Mouse (Mus musculus) limb, embryonic 15.5 days (tissue): ENCODE data around the gene Trp53i13. TPM values are rescaled to one million over a fixed set of nuclear protein-coding genes. Genes with fewer than 3 reads are reported as not detected.

Experiments used
- ATAC-seq: fragments of 200-750 bp; cut with Nextera tagmentation; 2 replicates; pipeline ENCODE4 v1.8.0; 2017; ENCODE audit warnings: low read depth, moderate TSS enrichment; ENCODE audit not compliant: insufficient number of reproducible peaks, low FRiP score, low TSS enrichment
- H3K27ac ChIP-seq: fragments of 300-500 bp; sonication (generic); 2 replicates; pipeline ENCODE4 v1.5.1; 2015; ENCODE audit warnings: moderate library complexity, mild to moderate bottlenecking, inconsistent platforms
- H3K27me3 ChIP-seq: fragments of 300-500 bp; sonication (generic); 2 replicates; pipeline ENCODE4 v1.6.1; 2015; ENCODE audit warnings: inconsistent platforms
- H3K36me3 ChIP-seq: fragments of 300-500 bp; sonication (generic); 2 replicates; pipeline ENCODE4 v1.6.1; 2015; ENCODE audit warnings: inconsistent platforms
- H3K4me1 ChIP-seq: fragments of 300-500 bp; sonication (generic); 2 replicates; pipeline ENCODE4 v1.6.1; 2015; ENCODE audit warnings: inconsistent platforms
- H3K4me2 ChIP-seq: fragments of 300-500 bp; sonication (generic); 2 replicates; pipeline ENCODE4 v1.6.1; 2015; ENCODE audit warnings: mild to moderate bottlenecking, inconsistent platforms
- H3K4me3 ChIP-seq: fragments of 300-500 bp; sonication (generic); 2 replicates; pipeline ENCODE4 v1.5.1; 2015; ENCODE audit warnings: mild to moderate bottlenecking, inconsistent platforms
- H3K9ac ChIP-seq: fragments of 300-500 bp; sonication (generic); 2 replicates; pipeline ENCODE4 v1.6.1; 2015; ENCODE audit warnings: inconsistent platforms
- H3K9me3 ChIP-seq: fragments of 300-500 bp; sonication (generic); 2 replicates; pipeline ENCODE4 v1.6.1; 2016; ENCODE audit warnings: inconsistent platforms
- WGBS: fragments of 180-500 bp; shearing (Covaris S2); methylation state at CpG from one replicate; pipeline ENCODE4 v1.1.7; 2015; 5-methylcytosine and 5-hydroxymethylcytosine counted together
- polyA plus RNA-seq: library from polyadenylated mRNA; unstranded; fragments of >200 nt; fragmentation: Nextera tagmentation; extraction: Ambion mirVana; gene quantifications from 2 replicates; pipeline ENCODE4 v1.2.1, GENCODE M21; 2015

Gene Trp53i13
- polyA plus RNA-seq, 1 experiment from 2014 or later: 62.5 TPM

GRCm38 (mm10) chr11:77505291-77505980 is 10.3 kb downstream of the Trp53i13 start:
- Histone ChIP-seq H3K27ac (no peak overlapping the region), H3K9ac (no peak overlapping the region), H3K9me3 (no peaks in the 10 kb centered on the region), H3K27me3 (no peaks in the 10 kb centered on the region), H3K36me3 (peaks cover 72% of the 10 kb centered on the region), H3K4me1 (peaks cover 48% of the 10 kb centered on the region), H3K4me2 (no peak overlapping the region), H3K4me3 (no peak overlapping the region)
- no peak for ATAC-seq
- WGBS: 89% methylated on average over 22 of the region's 22 CpGs

- H3K4me2 ChIP-seq: no peak overlapping the region
- peaks cover 77% of the 10 kb centered on the region for H3K36me3 ChIP-seq
- 92% methylated on average over 19 of the region's 19 CpGs for WGBS
- H3K4me3 ChIP-seq: no peak overlapping the region
- no peaks in the 10 kb centered on the region for H3K27me3 ChIP-seq
- H3K9me3 ChIP-seq: no peaks in the 10 kb centered on the region
- 0 out of 2 replicates have a peak overlapping the region, but pooled peaks have one; percentile 0 for H3K27ac ChIP-seq
- H3K9ac ChIP-seq: no peak overlapping the region
- no peak for ATAC-seq
- peaks cover 52% of the 10 kb centered on the region for H3K4me1 ChIP-seq
These were observed 11.4 kb downstream of the Trp53i13 start for GRCm38 (mm10) chr11:77504377-77504776.

GRCm38 (mm10) chr11:77503511-77503910 is 12.3 kb downstream of the Trp53i13 start:
- no peak overlapping the region for H3K9ac ChIP-seq
- no peak overlapping the region for H3K4me2 ChIP-seq
- H3K9me3 ChIP-seq: no peaks in the 10 kb centered on the region
- peaks cover 46% of the 10 kb centered on the region for H3K4me1 ChIP-seq
- no peak for ATAC-seq
- 57% methylated on average over 3 of the region's 3 CpGs for WGBS
- H3K27ac ChIP-seq: 0 out of 2 replicates have a peak overlapping the region, but pooled peaks have one; percentile 0
- no peak overlapping the region for H3K4me3 ChIP-seq
- no peaks in the 10 kb centered on the region for H3K27me3 ChIP-seq
- H3K36me3 ChIP-seq: peaks cover 75% of the 10 kb centered on the region

GRCm38 (mm10) chr11:77502481-77502880 is 13.3 kb downstream of the Trp53i13 start:
- no peaks in the 10 kb centered on the region for H3K27me3 ChIP-seq
- H3K27ac ChIP-seq: no peak overlapping the region
- H3K4me3 ChIP-seq: no peak overlapping the region
- H3K4me2 ChIP-seq: no peak overlapping the region
- ATAC-seq: no peak
- H3K9me3 ChIP-seq: no peaks in the 10 kb centered on the region
- H3K9ac ChIP-seq: no peak overlapping the region
- H3K36me3 ChIP-seq: peaks cover 73% of the 10 kb centered on the region
- peaks cover 47% of the 10 kb centered on the region for H3K4me1 ChIP-seq
- WGBS: 78% methylated on average over 6 of the region's 6 CpGs

GRCm38 (mm10) chr11:77501971-77502370 is 13.8 kb downstream of the Trp53i13 start:
- H3K27me3 ChIP-seq: no peaks in the 10 kb centered on the region
- no peak for ATAC-seq
- peaks cover 68% of the 10 kb centered on the region for H3K36me3 ChIP-seq
- H3K9ac ChIP-seq: no peak overlapping the region
- no peak overlapping the region for H3K27ac ChIP-seq
- H3K4me3 ChIP-seq: no peak overlapping the region
- WGBS: 88% methylated on average over 4 of the region's 4 CpGs
- H3K4me1 ChIP-seq: peaks cover 47% of the 10 kb centered on the region
- H3K4me2 ChIP-seq: no peak overlapping the region
- no peaks in the 10 kb centered on the region for H3K9me3 ChIP-seq

GRCm38 (mm10) chr11:77501392-77501791 is 14.4 kb downstream of the Trp53i13 start:
- no peak for ATAC-seq
- 18% methylated on average over 5 of the region's 5 CpGs for WGBS
- H3K4me1 ChIP-seq: peaks cover 44% of the 10 kb centered on the region
- H3K27me3 ChIP-seq: no peaks in the 10 kb centered on the region
- H3K27ac ChIP-seq: no peak overlapping the region
- no peak overlapping the region for H3K9ac ChIP-seq
- H3K9me3 ChIP-seq: no peaks in the 10 kb centered on the region
- H3K4me3 ChIP-seq: no peak overlapping the region
- peaks cover 62% of the 10 kb centered on the region for H3K36me3 ChIP-seq
- no peak overlapping the region for H3K4me2 ChIP-seq

GRCm38 (mm10) chr11:77500361-77501325 is 15.1 kb downstream of the Trp53i13 start:
- Histone ChIP-seq H3K4me2 (no peak overlapping the region), H3K27me3 (no peaks in the 10 kb centered on the region), H3K4me1 (peaks cover 51% of the 10 kb centered on the region), H3K36me3 (peaks cover 54% of the 10 kb centered on the region), H3K27ac (no peak overlapping the region), H3K4me3 (no peak overlapping the region), H3K9me3 (no peaks in the 10 kb centered on the region), H3K9ac (no peak overlapping the region)
- WGBS: 75% methylated on average over 17 of the region's 17 CpGs
- ATAC-seq: no peak

- Histone ChIP-seq H3K9me3 (no peaks in the 10 kb centered on the region), H3K4me1 (peaks cover 64% of the 10 kb centered on the region), H3K27ac (no peak overlapping the region), H3K36me3 (peaks cover 42% of the 10 kb centered on the region), H3K4me2 (no peak overlapping the region), H3K4me3 (no peak overlapping the region), H3K9ac (no peak overlapping the region), H3K27me3 (no peaks in the 10 kb centered on the region)
- 82% methylated on average over 7 of the region's 7 CpGs for WGBS
- no peak for ATAC-seq
These were observed 16.4 kb downstream of the Trp53i13 start for GRCm38 (mm10) chr11:77499354-77499753.

- WGBS: 76% methylated on average over 12 of the region's 12 CpGs
- Histone ChIP-seq H3K27me3 (no peaks in the 10 kb centered on the region), H3K4me1 (peaks cover 72% of the 10 kb centered on the region), H3K9me3 (no peaks in the 10 kb centered on the region), H3K9ac (no peak overlapping the region), H3K4me3 (no peak overlapping the region), H3K27ac (peak overlapping the region; percentile 43; the same call in 1 of the 2 replicates), H3K4me2 (no peak overlapping the region), H3K36me3 (peaks cover 34% of the 10 kb centered on the region)
- ATAC-seq: no peak
These were observed 17.3 kb downstream of the Trp53i13 start for GRCm38 (mm10) chr11:77498261-77499139.

GRCm38 (mm10) chr11:77497851-77498250 is 17.9 kb downstream of the Trp53i13 start:
- ATAC-seq: no peak
- Histone ChIP-seq H3K27me3 (no peaks in the 10 kb centered on the region), H3K4me3 (no peak overlapping the region), H3K4me1 (peaks cover 67% of the 10 kb centered on the region), H3K9me3 (no peaks in the 10 kb centered on the region), H3K4me2 (no peak overlapping the region), H3K36me3 (peaks cover 27% of the 10 kb centered on the region), H3K9ac (no peak overlapping the region), H3K27ac (peak overlapping the region; percentile 43; the same call in 1 of the 2 replicates)
- WGBS: 73% methylated on average over 4 of the region's 4 CpGs

- Histone ChIP-seq H3K9ac (no peak overlapping the region), H3K27ac (peak overlapping the region; percentile 65), H3K9me3 (no peaks in the 10 kb centered on the region), H3K4me1 (peaks cover 67% of the 10 kb centered on the region), H3K36me3 (peaks cover 22% of the 10 kb centered on the region), H3K4me3 (no peak overlapping the region), H3K4me2 (no peak overlapping the region), H3K27me3 (no peaks in the 10 kb centered on the region)
- ATAC-seq: no peak
- WGBS: 36% methylated on average over 6 of the region's 6 CpGs
These were observed 18.4 kb downstream of the Trp53i13 start for GRCm38 (mm10) chr11:77497341-77497756.
